Mouse (Mus musculus) B cell, adult 2 months (primary cell): ENCODE data around the gene Ost4.

Experiments used
- DNase-seq, 2 experiments: peaks; one replicate each; pipeline ENCODE4 v3.0.0; 2022

Ost4 gene

GRCm38 (mm10) chr5:30922581-30923041 is 15.0 kb upstream of the Ost4 start:
- DNase-seq: no peak

- peak; percentile 97 to 98 for DNase-seq
Observed at GRCm38 (mm10) chr5:30921256-30922033, 13.9 kb upstream of the Ost4 start, which contains the start of gene Khk. Khk (plus strand) TSS chr5:30921431.

- DNase-seq: no peak
Observed at GRCm38 (mm10) chr5:30920621-30921020, 13.0 kb upstream of the Ost4 start.

GRCm38 (mm10) chr5:30919831-30920614 is 12.4 kb upstream of the Ost4 start:
- DNase-seq: no peak

GRCm38 (mm10) chr5:30918691-30919090 is 11.1 kb upstream of the Ost4 start:
- no peak for DNase-seq

GRCm38 (mm10) chr5:30917891-30918670 is 10.5 kb upstream of the Ost4 start:
- no peak for DNase-seq

GRCm38 (mm10) chr5:30917348-30917747 is 9.8 kb upstream of the Ost4 start:
- no peak for DNase-seq

GRCm38 (mm10) chr5:30916841-30917240 is 9.3 kb upstream of the Ost4 start:
- no peak for DNase-seq

GRCm38 (mm10) chr5:30915974-30916433 is 8.4 kb upstream of the Ost4 start:
- peak; percentile 54 to 58 for DNase-seq

- peak in 1 of 2 experiments; percentile 21 for DNase-seq
Observed at GRCm38 (mm10) chr5:30915456-30915855, 7.9 kb upstream of the Ost4 start.

GRCm38 (mm10) chr5:30914849-30915248 is 7.3 kb upstream of the Ost4 start:
- DNase-seq: no peak

GRCm38 (mm10) chr5:30914101-30914635 is 6.6 kb upstream of the Ost4 start:
- no peak for DNase-seq

- DNase-seq: no peak
Observed at GRCm38 (mm10) chr5:30913060-30913841, 5.7 kb upstream of the Ost4 start, which contains the start of gene Emilin1. Emilin1 (plus strand) TSS chr5:30913402.

GRCm38 (mm10) chr5:30912156-30912555 is 4.6 kb upstream of the Ost4 start:
- DNase-seq: no peak

GRCm38 (mm10) chr5:30910481-30910880 is 2.9 kb upstream of the Ost4 start:
- no peak for DNase-seq

GRCm38 (mm10) chr5:30909863-30910262 is 2.3 kb upstream of the Ost4 start:
- DNase-seq: no peak

- no peak for DNase-seq
Observed at GRCm38 (mm10) chr5:30909300-30909659, 1.7 kb upstream of the Ost4 start.

GRCm38 (mm10) chr5:30908426-30909299 is 1.1 kb upstream of the Ost4 start:
- no peak for DNase-seq

- DNase-seq: no peak
Observed at GRCm38 (mm10) chr5:30901860-30902259, 5.7 kb downstream of the Ost4 start.

- no peak for DNase-seq
Observed at GRCm38 (mm10) chr5:30890375-30890774, 17.2 kb downstream of the Ost4 start.
